Mouse (Mus musculus): ENCODE measurements around the gene 4930404H24Rik. TPM values are rescaled to one million over a fixed set of nuclear protein-coding genes. Genes with fewer than 3 reads are reported as not detected.

The 4930404H24Rik gene
- polyA plus RNA-seq (2015; fragmentation: Nextera tagmentation; extraction: Ambion mirVana): not detected in 2 replicates

DNA sequence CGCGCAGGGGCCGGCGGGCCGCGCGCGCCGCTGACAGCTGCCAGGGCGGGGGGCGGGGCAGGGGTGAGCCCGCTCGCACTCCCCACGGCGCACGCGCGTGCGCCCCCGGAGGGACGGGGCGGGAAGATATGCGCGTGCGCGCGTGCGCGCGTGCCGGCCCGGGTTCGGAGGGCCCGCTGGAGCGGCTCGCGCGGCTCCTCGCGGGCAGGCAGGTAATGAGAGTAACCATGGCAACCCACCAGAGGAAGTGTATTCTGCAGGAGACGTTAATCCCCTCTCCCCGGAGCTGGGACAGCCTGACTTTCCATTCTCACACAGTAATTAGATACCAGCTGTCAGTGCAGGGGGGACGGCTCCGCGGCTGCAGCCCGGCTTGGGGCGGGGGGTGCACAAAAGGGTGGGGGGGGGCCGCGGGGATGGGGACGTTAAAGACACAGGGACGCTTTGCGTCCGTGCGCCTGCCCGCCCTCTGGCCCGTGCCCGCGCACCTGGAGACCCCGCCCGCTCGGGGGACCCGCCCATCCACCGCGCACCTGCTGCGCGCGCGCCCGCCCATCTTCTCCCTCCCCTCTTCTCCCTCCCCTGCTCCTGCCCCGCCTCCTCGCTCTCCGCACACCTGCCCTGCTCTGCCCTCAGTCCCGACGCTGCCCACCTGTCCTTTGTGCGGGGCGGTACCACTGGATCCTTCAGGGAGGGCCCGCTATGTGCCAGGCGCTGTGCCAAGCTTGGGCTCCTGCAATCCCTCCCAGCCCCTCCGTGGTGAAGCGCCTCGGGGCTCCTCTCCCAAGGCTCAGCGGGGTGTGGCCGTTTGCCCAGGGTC is at the start of gene 4930404H24Rik:
TSS of gene 4930404H24Rik (plus strand) at position 218 of the 820 bp plus-strand sequence.
- Histone ChIP-seq H3K36me3 (no peaks in the 10 kb centered on the region), H3K4me2 (peak within 1 kb of the TSS; percentile 98), H3K4me3 (peak within 1 kb of the TSS; percentile 60), H3K9ac (peak within 1 kb of the TSS; percentile 71), H3K27me3 (peaks cover 25% of the 10 kb centered on the region), H3K4me1 (peaks cover 43% of the 10 kb centered on the region), H3K9me3 (no peaks in the 10 kb centered on the region), H3K27ac (peak within 1 kb of the TSS; percentile 78)
- WGBS: under 1% methylated on average over 57 of the region's 83 CpGs
- peak; percentile 71 for ATAC-seq (ENCODE audit: insufficient number of reproducible peaks, insufficient read depth, low FRiP score, low TSS enrichment, low read depth)

DNA sequence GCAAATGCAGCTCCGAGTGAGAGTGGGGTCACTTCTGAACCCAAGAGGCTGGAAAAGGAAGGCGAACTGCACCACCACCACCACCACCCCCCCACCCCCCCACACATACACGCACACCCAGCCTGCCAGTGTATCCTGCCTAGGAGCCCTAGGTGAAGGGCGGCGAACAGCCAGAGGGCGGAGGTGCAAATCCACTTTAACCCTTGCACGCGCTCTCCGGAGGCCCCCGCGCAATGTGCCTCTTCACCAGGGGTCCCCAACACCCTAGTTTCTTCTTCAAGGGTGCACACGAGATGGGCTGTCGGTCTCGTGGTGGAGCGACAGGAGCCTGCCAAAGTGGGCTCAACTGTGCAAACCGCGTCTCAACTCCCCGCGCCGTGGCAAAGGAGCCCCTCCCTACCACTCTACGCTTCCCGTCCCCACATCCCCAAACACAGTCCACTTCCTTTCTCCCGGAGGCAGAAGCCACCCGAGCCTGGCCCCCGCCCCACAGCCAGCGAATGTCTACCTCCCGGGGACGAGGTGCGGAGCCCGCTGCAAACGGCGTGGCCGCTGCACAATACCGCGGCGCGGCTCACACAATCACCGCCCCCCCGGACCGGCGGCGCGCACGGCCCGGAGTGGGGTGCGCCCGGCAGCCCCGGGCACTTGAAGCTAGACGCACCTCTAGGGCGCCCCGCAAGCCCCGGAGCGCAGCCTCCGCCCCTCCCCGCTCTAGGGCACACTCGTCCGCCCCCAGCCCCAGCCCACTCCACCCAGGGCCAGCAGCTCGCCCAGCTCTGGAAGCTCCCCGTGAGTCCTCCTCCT is 49.0 kb upstream of the 4930404H24Rik start:
- ATAC-seq (ENCODE audit: insufficient number of reproducible peaks, insufficient read depth, low FRiP score, low TSS enrichment, low read depth): peak; percentile 52; the same call in 1 of the 2 replicates
- no peaks in the 10 kb centered on the region for H3K9me3 ChIP-seq
- peak overlapping the region; percentile 91 for H3K4me3 ChIP-seq
- H3K36me3 ChIP-seq: no peaks in the 10 kb centered on the region
- H3K27ac ChIP-seq: peak overlapping the region; percentile 97
- H3K4me1 ChIP-seq: peaks cover 52% of the 10 kb centered on the region
- no peaks in the 10 kb centered on the region for H3K27me3 ChIP-seq
- under 1% methylated on average over 59 of the region's 59 CpGs for WGBS
- H3K4me2 ChIP-seq: peak overlapping the region; percentile 88
- H3K9ac ChIP-seq: peak overlapping the region; percentile 92

DNA sequence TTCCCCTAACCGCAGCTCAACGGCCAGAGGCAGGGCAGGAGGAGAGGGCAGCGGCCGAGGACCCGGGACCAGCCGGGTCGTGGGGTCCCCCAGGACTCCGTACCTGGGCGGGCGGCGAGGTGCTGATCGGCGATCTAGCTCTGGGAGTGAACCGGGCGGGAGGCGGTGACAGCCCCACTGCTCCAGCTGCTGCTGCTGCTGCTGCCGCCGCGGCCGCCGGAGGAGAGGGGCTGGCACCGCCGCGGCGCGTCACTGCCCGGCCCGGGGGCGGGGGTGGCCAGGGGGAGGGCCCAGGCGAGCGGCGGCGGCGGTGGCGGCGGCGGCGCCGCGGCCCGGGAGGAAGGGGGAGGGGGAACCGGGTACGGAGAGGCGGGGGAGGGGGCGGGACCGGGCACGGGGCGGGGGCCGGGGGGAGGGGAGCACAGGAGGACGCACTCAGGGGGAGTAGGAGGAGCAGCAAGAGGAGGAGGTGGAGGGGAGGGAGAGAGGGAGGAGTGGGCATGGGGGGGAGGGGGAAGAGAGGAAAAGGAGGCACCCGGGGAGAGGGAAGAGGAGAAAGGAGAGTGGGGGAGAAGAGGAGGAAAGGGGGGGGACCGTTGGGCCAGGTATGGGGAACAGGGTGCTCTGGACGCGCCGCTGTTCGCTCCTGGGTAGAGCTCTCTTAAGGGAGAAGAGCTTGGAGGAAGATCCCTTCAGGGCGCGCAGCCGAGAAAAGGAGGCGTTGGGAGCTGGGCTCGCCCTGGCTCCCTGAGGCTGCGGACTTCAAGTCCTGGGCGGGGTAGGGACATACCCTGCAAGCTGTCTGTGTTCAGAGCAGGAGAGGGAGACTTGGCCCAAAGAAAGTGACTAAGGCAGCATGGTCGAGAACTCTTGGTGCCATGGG is 48.1 kb upstream of the 4930404H24Rik start:
- Histone ChIP-seq H3K27me3 (no peaks in the 10 kb centered on the region), H3K4me2 (peak overlapping the region; percentile 88), H3K4me3 (peak overlapping the region; percentile 91), H3K9me3 (no peaks in the 10 kb centered on the region), H3K36me3 (no peaks in the 10 kb centered on the region), H3K27ac (peak overlapping the region; percentile 97), H3K4me1 (peaks cover 47% of the 10 kb centered on the region), H3K9ac (peak overlapping the region; percentile 92)
- under 1% methylated on average over 44 of the region's 64 CpGs for WGBS
- ATAC-seq (ENCODE audit: insufficient number of reproducible peaks, insufficient read depth, low FRiP score, low TSS enrichment, low read depth): peak; percentile 73

DNA sequence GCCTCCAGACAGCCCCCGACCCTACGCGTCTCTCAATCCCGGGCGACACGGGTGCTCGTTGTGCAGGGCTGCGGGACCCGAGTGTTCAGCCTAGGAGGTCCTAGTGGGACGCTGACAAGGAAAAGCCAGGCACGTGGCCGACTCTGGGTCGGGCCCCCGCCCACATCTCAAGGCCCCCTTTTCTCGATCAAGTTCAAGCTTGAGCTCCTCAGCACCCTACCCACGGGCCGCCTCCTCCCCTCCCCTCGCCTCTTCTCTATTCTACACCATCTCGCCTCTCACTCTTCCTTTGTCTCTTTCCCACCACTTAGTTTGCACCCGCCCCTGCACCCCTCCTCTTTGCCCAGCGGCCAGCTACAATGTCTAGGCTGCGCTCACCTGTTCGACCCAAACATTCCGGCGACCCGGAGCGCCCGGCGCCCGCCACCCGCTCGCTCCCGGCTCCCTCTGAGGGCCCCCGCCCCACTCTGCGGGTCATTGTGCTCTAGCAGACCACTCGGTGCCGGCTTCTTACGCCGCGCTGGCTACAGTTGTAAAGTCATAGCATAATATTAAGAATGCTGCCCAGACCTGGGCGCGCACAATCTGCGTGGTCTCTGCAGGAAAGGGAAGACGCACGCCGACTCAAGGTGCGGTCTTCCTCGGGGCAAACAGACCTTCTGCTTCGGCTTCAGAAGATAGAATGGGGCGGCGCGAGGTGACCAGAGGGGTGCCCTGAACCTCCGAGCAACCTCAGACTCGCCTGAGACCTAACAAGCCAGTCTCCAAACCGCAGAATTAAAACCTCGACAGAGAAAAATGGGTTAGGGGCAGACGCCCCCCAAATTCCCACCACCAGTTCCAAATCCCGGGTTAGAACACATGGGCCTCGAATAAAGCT is 47.2 kb upstream of the 4930404H24Rik start:
- Histone ChIP-seq H3K27me3 (no peaks in the 10 kb centered on the region), H3K27ac (peak overlapping the region; percentile 97), H3K4me1 (peaks cover 42% of the 10 kb centered on the region), H3K36me3 (no peaks in the 10 kb centered on the region), H3K9me3 (no peaks in the 10 kb centered on the region), H3K4me2 (peak overlapping the region; percentile 88), H3K9ac (peak overlapping the region; percentile 92), H3K4me3 (peak overlapping the region; percentile 91)
- ATAC-seq (ENCODE audit: insufficient number of reproducible peaks, insufficient read depth, low FRiP score, low TSS enrichment, low read depth): peak; percentile 70
- under 1% methylated on average over 58 of the region's 59 CpGs for WGBS

- H3K36me3 ChIP-seq: no peaks in the 10 kb centered on the region
- H3K4me3 ChIP-seq: peak overlapping the region; percentile 91
- H3K27ac ChIP-seq: peak overlapping the region; percentile 97
- peak overlapping the region; percentile 92 for H3K9ac ChIP-seq
- peaks cover 36% of the 10 kb centered on the region for H3K4me1 ChIP-seq
- peak overlapping the region; percentile 88 for H3K4me2 ChIP-seq
- WGBS: under 1% methylated on average over 8 of the region's 8 CpGs
- H3K27me3 ChIP-seq: no peaks in the 10 kb centered on the region
- no peaks in the 10 kb centered on the region for H3K9me3 ChIP-seq
- no peak for ATAC-seq (ENCODE audit: insufficient number of reproducible peaks, insufficient read depth, low FRiP score, low TSS enrichment, low read depth)
Observed at GRCm38 (mm10) chr2:153446017-153446408, 46.6 kb upstream of the 4930404H24Rik start.

DNA sequence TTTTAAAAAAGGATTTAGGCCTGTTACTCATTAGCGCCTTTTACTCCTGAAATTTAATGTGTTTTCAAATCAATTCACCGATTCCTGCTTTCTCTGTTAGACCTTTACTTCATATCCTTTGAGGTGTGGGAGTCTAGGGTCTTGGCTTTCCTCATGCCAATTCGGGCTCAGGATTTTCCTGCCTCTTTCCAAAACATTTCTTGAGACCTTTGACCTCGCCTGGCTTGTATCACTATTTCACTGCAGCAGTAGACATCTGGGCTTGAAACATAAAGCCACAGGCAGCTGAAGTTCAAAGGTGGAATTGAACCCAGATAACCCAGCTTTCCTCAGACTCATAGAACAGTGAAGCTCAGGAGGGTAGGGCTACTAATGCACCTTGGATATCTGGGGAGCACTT is 46.1 kb upstream of the 4930404H24Rik start:
- ATAC-seq (ENCODE audit: insufficient number of reproducible peaks, insufficient read depth, low FRiP score, low TSS enrichment, low read depth): no peak
- H3K4me1 ChIP-seq: peaks cover 31% of the 10 kb centered on the region
- H3K27me3 ChIP-seq: no peaks in the 10 kb centered on the region
- H3K4me3 ChIP-seq: peak overlapping the region; percentile 91; the same call in 1 of the 2 replicates
- no peak overlapping the region for H3K9ac ChIP-seq
- H3K4me2 ChIP-seq: peak overlapping the region; percentile 88
- no peaks in the 10 kb centered on the region for H3K36me3 ChIP-seq
- 10% methylated on average over 4 of the region's 4 CpGs for WGBS
- H3K9me3 ChIP-seq: no peaks in the 10 kb centered on the region
- peak overlapping the region; percentile 35 for H3K27ac ChIP-seq

GRCm38 (mm10) chr2:153447719-153448118 is 44.9 kb upstream of the 4930404H24Rik start:
- no peak overlapping the region for H3K9ac ChIP-seq
- H3K4me2 ChIP-seq: no peak overlapping the region
- H3K4me3 ChIP-seq: no peak overlapping the region
- WGBS: 89% methylated on average over 3 of the region's 3 CpGs
- peaks cover 19% of the 10 kb centered on the region for H3K4me1 ChIP-seq
- H3K27me3 ChIP-seq: no peaks in the 10 kb centered on the region
- no peaks in the 10 kb centered on the region for H3K36me3 ChIP-seq
- no peaks in the 10 kb centered on the region for H3K9me3 ChIP-seq
- no peak for ATAC-seq (ENCODE audit: insufficient number of reproducible peaks, insufficient read depth, low FRiP score, low TSS enrichment, low read depth)
- no peak overlapping the region for H3K27ac ChIP-seq

DNA sequence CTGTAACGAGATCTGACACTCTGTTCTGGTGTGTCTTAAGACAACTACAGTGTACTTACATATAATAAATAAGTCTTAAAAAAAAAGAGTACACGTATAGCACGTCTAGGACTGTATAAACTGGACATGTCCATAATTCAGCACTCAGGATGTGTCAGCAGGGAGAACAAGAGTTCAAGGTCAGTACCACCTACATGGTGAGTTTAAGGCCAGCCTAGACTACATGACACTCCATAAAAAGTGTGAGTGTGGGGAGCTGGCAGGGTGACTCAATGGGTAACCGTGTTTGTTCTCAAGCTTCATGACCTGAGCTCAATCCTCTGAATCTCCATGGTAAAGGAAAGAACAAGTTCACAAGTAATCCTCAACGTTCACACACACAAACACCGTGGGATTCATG is 44.1 kb upstream of the 4930404H24Rik start:
- H3K4me2 ChIP-seq: no peak overlapping the region
- 86% methylated on average over 6 of the region's 6 CpGs for WGBS
- no peak overlapping the region for H3K9ac ChIP-seq
- no peaks in the 10 kb centered on the region for H3K36me3 ChIP-seq
- no peak overlapping the region for H3K4me3 ChIP-seq
- H3K9me3 ChIP-seq: no peaks in the 10 kb centered on the region
- H3K4me1 ChIP-seq: peaks cover 14% of the 10 kb centered on the region
- no peak for ATAC-seq (ENCODE audit: insufficient number of reproducible peaks, insufficient read depth, low FRiP score, low TSS enrichment, low read depth)
- H3K27me3 ChIP-seq: no peaks in the 10 kb centered on the region
- no peak overlapping the region for H3K27ac ChIP-seq

GRCm38 (mm10) chr2:153453961-153454759 is 38.4 kb upstream of the 4930404H24Rik start:
- Histone ChIP-seq H3K9me3 (no peaks in the 10 kb centered on the region), H3K4me1 (peaks cover 28% of the 10 kb centered on the region), H3K4me2 (no peak overlapping the region), H3K4me3 (no peak overlapping the region), H3K27me3 (no peaks in the 10 kb centered on the region), H3K9ac (no peak overlapping the region), H3K27ac (no peak overlapping the region), H3K36me3 (no peaks in the 10 kb centered on the region)
- no peak for ATAC-seq (ENCODE audit: insufficient number of reproducible peaks, insufficient read depth, low FRiP score, low TSS enrichment, low read depth)
- 71% methylated on average over 12 of the region's 12 CpGs for WGBS
